Mouse (Mus musculus): ENCODE measurements around the gene Mrgprx2. TPM values are rescaled to one million over a fixed set of nuclear protein-coding genes. Genes with fewer than 3 reads are reported as not detected.

Gene Mrgprx2
- polyA plus RNA-seq (2012; rRNA removed), result 0.02 TPM in 1 of 2 replicates, not detected in the other

DNA sequence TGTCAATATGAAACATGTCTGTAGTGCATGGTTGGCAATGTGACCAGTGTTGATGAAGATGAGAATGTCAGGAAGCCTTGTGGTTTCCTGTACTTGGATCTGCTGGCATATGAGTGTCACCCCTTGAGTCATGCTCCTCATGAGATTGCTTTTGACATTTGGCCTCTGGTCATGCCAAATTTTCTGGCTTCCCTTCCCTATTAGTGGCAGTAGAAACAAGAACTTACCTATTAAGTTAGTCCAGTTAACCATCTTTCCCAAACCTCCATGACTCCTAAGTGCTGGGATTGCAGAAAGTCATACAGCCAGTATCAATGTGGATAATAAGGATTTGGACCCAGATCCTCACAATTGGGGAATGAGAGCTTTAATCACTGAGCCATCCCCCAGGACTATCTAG lies at the start of gene Mrgprx2:
Gene Mrgprx2 (minus strand): TSS at position 101 of the 400 bp plus-strand sequence.

DNA sequence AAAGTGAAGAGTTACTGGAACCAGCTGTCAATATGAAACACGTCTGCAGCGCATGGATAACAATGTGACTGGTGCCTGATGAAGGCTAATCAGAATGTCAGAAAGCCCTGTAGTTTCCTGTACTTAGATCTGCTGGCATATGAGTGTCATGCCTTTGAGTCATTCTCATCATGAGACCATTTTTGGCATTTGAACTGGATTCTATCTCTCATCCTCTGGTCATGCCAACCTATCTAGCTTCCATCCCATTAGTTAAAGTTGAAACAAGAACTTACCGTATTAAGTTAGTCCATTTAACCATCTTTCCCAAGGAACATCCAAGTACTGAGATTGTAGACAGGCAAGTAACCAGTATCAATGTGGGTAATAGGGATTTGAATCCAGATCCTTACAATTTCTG lies 42.9 kb downstream of the Mrgprx2 start, which contains the start of gene Mrgprb1:
Gene Mrgprb1 (minus strand): TSS at position 101 of the 400 bp plus-strand sequence.

Other genes with a start within 250 kb of the Mrgprx2 start
- not detected in 2 replicates for gene Mrgprb8, start 110.8 kb downstream of the Mrgprx2 start, polyA plus RNA-seq (2012; rRNA removed)
- gene Mrgprb1, start 43.0 kb downstream of the Mrgprx2 start, polyA plus RNA-seq (2012; rRNA removed), result not detected in 2 replicates
- gene Mrgprb2, start 58.8 kb upstream of the Mrgprx2 start, polyA plus RNA-seq (2012; rRNA removed), result 0.05 TPM in 1 of 2 replicates, not detected in the other
- gene Mrgprb3, start 144.5 kb upstream of the Mrgprx2 start, polyA plus RNA-seq (2012; rRNA removed), result not detected in 2 replicates

All from stomach, adult 2 months (tissue).